Mouse (Mus musculus) adrenal gland, postnatal 36 days (tissue): ENCODE results near the gene Phactr2. TPM values are rescaled to one million over a fixed set of nuclear protein-coding genes. Genes with fewer than 3 reads are reported as not detected.

Source experiments
- DNase-seq, 2 experiments: peaks; one replicate each; pipeline ENCODE4 v3.0.0; 2021; ENCODE audit warnings: mixed read lengths in 1 of 2
- total RNA-seq, 2 experiments: library from RNA; stranded (reverse); gene quantifications; 2 replicates each; pipeline ENCODE4 v1.2.3; 2021

Phactr2 gene
- total RNA-seq, 2 experiments from 2014 or later, result 22.9 to 30.1 TPM

DNA sequence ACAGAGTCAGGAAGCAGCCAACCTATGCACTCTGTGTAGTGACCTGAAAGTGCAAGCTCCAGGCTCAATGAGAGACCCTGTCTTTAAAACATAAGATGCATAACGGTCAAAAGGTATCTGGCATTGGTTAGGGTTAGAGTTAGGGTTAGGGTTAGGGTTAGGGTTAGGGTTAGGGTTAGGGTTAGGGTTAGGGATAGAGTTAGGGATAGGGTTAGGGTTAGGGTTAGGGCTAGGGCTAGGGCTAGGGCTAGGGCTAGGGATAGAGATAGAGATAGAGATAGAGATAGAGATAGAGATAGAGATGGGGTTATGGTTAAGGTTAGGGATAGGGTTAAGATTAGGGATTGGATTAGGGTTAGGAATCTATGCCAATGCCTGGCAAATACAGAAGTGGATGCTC lies 72.2 kb downstream of the Phactr2 start:
- DNase-seq, result no peak

GRCm38 (mm10) chr10:13395753-13396152 lies 78.5 kb downstream of the Phactr2 start:
- no peak for DNase-seq

DNA sequence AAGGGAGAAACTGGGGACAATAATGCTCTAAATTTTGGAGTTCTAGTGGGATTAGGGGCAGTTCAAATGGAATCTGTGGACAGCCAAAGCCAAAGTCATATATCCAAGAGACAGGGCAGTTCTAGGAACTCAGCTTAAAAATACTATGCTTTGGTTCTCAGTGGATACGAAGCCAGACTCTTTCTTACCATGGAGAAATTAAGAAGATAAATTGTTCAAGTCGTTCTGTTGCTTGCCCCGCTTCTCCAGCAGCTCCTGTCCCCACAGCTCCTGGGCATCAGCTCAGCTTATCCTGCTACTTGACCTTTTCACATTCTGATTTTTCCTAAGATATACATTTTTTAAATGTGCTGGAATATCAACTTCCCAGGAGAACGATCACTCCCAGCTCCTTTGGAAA lies 80.2 kb downstream of the Phactr2 start:
- no peak for DNase-seq

- peak; percentile 3 to 22 for DNase-seq
Observed at GRCm38 (mm10) chr10:13388116-13388922, 85.9 kb downstream of the Phactr2 start.

GRCm38 (mm10) chr10:13384866-13385265 lies 89.3 kb downstream of the Phactr2 start:
- DNase-seq, result no peak

GRCm38 (mm10) chr10:13377895-13378294 lies 96.3 kb downstream of the Phactr2 start:
- DNase-seq, result no peak

GRCm38 (mm10) chr10:13376428-13377260 lies 97.6 kb downstream of the Phactr2 start:
- DNase-seq, result no peak

- DNase-seq, result no peak
Observed at GRCm38 (mm10) chr10:13375820-13376219, 98.4 kb downstream of the Phactr2 start.

DNA sequence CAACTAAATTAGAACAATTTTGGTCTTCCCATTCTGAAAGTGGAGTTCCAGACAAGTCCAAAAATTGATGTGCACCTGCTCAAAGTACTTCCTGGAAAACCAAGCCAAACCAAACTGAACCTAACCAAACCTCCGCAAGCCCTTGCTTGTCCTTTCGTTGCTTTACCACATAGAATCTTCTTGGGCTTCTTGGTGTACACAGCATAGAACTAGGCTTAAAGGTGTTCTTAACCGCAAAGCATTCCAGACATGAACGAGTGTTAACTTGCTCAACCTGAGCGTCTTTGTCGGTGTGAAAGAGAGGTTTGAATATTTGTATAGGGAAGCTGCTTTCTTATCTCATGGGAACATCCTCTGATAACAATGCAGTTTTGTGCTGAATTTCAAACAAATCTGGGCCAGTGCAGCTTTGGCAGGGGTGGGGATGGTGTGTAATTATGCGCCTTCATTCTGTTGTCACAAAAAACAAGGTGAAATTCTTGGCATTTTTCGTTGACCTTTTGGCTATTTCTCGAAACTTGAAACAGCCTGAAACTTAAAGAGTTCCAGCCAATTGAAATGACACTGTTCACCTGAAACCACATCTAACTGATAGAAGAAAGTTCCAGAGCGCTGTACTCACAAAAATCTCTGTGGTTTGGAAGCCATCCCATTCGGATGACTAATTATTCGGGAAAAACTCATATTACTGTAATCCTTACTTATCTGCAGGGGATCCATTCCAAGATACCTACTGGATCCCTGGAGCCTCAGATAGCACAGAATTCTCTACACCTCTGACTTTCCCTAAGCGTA lies 104.4 kb downstream of the Phactr2 start:
- DNase-seq, result peak in 1 of 2 experiments; percentile 34

DNA sequence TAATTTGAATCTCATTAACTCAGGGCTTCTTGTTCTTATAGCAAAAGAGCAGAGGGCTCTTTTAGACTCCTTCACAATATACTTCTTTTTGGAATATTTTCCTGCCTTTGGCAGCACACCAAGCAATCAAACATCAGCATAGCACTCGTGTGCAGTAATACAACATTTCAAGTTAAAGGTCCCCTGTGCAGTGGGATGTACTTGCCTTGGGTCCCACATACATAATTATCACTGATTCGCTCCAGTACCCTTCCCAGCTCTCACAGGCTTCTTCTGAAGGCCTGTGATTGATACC lies 110.0 kb downstream of the Phactr2 start:
- DNase-seq, result no peak

DNA sequence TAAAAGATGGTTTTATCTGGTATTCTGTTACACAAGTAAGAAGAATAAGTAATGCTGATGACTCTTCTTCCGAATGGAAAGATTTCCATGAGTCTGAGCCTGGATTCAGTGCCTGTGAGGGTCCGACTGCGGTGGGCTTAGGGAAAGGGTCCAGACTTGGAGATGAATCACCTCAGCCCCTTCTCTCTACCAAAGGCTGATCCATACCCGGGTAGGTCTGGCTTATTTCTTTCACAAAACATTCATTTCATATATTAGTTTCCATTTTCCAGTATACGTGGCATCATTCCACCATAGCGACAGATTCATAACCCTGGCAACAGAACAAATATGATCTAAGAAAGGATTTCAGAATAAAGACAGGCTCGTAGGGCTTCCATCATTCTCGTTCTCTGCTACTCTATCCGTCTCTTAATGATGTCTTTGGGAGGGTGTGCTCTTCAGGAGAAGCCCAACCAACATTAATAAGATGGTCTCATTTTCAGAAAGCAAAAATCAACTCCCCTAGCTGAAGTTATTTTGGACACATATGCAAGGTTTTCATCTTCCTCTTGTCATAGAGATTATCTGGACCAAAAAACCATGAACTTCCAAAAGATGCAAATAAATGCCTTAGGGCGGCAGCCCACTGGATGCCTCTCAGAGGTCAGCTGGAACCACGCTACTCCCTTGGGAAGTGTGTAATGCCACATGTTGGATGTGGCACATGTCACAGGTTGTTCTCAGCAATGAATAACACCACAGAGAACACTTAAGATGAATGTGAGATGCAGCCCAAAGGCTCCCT lies 110.5 kb downstream of the Phactr2 start:
- no peak for DNase-seq

- no peak for DNase-seq
Observed at GRCm38 (mm10) chr10:13360913-13361312, 113.3 kb downstream of the Phactr2 start.

GRCm38 (mm10) chr10:13359846-13360245 lies 114.4 kb downstream of the Phactr2 start:
- no peak for DNase-seq

DNA sequence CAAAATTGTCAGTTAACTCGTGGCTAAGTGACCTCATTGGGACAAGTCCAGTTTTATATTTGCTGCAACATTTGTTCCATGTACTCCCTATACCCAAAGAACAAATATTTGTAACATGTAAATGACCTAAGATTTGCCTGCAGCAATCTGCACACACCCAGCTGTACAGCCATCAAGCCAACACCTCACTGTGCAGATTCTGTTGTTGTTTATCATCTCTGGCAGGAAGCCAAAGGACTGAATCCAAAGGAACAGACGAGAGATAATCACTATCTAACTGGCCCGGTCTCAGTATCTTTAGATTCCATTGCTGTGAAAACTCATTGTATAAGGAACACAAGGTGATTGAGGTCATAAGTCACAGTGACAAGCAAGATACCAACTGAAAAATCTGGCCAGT lies 115.5 kb downstream of the Phactr2 start:
- no peak for DNase-seq

DNA sequence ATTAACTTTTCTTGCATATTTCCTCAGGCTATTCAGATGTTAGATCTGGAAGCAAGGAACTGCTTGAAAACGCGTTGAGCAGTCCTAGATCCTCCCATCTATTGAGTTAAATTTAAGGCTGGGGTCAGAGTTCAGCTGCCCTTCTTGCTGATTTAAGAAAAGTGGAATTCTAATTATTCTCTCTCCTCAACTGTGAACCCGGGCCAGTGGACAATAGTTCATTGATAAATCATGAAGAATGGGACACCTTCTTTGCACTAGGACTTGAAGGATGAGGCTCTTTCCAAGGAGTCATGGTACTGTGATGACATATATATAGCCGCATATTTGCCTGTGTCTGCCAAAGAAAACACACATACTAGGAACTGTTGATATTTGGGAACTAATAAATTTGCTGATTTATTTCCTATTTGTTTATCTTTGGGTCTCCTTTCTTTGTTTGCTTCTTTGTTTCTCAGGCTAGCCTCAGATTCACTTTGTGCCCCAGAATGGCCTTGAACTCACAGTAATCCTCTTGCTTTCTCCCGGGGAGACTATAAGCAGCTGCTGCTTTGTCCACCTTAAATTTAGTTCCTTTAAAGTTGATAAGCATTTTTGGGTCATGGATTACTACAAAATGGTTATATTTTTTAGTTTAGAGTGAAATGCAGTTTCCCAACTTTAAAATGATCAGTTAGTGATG lies 127.5 kb downstream of the Phactr2 start:
- no peak for DNase-seq

DNA sequence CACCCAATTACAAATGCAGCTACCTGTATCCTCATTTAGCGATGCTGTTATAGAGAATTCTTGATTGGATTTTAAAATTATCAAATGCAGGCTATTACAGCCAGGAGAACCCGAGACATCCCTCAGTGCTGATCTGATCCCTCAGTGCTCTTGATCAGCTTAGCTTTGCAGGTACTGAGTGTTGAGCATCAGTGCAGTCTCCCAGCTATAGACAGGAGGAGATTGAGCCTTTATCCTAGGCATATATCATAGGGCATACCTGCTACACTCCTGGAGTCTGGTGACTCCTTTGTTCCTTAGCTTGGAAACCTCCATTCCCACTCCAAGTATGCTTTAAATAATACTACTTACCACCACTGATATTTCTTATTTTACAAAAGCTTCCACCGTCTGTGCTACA lies 133.6 kb downstream of the Phactr2 start:
- no peak for DNase-seq

DNA sequence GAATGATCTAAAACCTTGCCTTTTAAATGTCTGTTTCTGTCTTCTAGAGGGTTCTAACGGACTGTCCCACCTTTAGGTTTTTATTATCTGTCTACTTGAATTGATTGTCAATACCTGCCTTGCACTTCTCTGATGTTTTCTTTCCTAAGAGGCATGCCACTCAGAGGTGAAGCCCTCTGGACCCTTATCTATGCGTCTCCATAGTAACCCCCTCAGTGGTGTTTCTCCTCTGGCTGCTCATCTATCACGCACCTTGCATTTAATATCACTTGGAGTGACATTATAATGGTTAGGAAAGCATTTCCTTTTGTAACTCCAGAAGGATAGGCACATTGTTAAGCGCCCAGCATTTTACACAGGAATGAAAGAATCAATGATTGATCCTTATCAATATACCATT lies 137.2 kb downstream of the Phactr2 start:
- DNase-seq, result no peak

DNA sequence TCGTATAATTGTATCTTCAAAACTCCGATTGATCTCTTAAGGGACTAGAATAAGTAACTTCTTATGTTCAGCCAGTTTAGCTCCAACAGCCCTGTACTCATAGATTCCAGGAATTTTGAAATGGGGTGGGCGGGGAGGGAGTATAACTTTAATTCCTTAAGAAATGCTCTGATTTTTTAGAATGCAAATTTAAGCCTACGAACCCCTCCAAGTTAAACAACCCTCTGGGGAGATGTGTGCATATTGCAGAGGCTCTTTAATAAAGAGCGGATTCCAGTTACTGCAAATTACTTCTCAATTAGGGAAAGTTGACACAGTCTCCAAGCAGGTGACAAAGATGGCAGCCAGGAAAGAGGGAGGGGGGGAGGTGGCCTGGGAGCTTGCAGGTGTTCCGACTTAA lies 138.4 kb downstream of the Phactr2 start:
- no peak for DNase-seq

GRCm38 (mm10) chr10:13335347-13335746 lies 138.9 kb downstream of the Phactr2 start:
- no peak for DNase-seq

DNA sequence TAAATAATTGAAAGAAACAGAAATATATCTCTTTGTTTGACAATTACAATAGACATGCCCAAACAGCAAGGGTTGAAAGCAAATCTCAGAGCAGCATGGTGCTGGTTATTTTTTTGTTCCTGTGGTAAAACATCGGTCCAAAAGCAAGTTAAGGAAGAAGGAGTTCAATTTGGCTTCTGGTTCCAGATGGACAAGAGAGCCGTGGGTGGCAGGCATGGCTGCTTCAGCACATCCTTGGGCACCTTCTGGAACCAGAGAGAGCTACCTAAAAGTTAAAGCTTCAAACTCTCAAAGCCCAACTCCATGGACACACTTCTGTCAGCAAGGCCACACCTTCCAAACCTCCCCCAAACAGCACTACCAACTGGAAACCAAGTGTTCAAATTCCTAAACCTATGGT lies 140.4 kb downstream of the Phactr2 start:
- no peak for DNase-seq

DNA sequence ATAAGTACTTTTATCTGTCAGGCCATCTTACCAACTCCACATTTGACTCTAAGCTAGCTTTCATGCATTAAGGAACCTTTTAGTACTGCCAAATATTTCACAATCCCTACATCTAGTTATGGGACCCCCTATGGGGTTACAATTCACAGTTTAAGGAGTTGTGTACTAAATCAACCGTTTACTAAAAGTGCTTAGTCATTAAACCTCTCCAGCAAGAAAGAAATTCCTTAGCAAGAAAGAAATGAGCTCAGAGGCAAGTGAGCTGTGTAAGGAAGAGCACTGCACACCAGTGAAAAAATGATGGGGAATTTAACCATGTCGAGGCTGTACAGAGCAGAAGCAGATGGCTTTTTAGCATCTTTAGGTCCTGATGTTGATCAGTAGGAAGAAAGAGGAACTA lies 141.2 kb downstream of the Phactr2 start:
- no peak for DNase-seq
